Mouse (Mus musculus): ENCODE data around the gene Gm340.

The Gm340 gene

DNA sequence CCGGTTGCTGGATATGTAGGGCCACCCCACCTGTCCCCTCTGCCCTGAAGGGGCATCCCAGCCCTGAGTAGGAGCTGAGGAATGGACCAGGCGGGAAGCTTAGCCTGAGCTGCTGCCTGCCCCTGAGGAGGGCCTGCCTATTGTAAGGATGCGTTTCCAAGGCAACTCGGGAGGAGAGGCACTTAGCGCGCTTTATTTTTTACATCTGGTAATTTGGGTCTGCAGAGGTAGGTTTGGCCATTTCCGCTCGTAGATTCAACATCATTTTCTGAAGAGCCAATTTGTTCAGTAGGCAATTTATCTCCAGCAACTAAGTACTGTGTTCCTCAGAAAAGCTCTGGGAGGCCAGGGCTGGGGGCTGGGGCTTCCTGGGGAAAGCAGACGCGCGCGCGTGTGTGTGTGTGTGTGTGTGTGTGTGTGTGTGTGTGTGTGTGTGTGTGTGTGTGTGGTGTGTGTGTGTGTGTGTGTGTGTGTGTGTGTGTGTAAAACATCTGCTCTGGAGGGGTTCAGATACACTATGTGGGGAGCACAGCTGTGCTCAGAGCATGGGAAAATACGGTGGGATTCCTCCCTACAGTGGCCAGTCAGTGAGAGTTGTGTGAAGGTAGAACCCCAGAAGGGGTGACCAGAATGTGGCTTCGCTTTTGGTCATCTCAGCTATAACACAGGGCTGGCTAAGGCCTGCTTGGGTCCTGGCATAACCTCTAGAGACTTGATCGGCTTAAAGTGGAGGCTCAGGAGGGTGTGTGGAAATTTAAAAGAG, 31.3 kb downstream of the Gm340 start:
- no peak for DNase-seq (ENCODE audit: low read depth, low spot score)

DNA sequence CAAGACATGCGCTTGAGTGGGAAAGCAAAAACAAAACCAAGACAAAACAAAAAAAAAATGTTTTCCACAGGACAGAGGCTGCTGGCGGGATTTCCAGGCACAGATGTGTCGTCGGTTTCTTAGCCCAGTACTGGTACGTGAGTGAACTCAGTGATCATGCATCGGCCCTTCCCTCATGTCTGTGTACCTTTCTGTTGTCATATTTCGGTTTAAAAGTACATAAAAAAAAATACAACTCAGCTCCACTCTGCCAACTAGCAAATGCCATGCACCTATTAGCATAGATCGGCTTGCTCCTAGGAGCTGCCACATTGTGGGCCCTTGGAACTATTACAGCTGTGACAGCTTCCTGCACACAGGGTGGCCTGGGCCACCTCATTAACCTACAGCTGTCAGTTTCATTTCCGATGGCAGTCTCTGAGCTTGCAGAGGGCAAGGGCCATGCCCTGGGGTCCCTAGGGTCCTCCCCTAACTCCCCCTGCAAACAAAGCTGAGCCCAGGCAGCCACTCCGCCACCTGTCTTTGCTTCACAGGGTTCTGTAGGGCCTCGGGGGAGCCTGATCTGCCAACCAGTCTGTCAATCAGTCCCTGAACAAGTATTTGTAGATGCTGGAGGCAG, 33.5 kb downstream of the Gm340 start:
- DNase-seq (ENCODE audit: low read depth, low spot score) = no peak

DNA sequence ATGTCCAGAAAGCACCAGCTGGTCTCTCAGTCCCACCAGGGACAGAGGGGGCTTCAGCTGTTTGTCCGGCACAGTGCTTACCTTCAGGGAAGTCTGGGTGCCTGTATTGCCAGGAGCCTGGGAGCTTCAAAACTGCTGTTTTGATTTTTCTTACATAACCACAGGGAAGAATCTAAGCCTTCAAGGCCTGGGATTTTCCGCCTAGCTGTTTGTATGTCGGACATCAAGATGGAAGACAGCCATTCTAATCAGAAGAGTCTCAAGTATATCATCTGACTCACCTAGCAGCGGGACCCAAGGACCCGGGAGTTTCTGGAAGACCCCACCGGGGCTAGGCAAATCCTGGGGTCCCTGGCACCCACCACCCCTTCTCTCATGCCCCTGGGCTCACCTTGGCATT, 34.1 kb downstream of the Gm340 start:
- DNase-seq (ENCODE audit: low read depth, low spot score) = no peak

DNA sequence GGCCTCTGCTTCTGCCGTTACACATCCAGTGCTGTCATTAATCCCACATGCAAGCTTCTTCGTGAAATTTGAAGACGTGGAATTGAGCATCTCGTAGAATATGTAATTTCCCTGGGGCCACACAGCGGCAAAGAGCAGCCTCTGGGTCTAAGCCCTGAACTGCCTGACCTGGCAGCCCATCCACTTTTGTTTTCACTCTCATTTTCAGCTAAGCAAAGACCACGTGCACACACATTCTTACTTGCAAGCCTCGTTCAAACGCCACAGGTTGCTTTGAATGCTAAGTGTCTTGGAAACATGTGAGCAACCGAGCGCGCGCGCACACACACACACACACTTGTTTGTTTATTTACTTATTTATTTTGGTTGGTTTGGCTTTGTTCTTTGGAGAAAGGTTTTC, 34.9 kb downstream of the Gm340 start:
- no peak for DNase-seq (ENCODE audit: low read depth, low spot score)

DNA sequence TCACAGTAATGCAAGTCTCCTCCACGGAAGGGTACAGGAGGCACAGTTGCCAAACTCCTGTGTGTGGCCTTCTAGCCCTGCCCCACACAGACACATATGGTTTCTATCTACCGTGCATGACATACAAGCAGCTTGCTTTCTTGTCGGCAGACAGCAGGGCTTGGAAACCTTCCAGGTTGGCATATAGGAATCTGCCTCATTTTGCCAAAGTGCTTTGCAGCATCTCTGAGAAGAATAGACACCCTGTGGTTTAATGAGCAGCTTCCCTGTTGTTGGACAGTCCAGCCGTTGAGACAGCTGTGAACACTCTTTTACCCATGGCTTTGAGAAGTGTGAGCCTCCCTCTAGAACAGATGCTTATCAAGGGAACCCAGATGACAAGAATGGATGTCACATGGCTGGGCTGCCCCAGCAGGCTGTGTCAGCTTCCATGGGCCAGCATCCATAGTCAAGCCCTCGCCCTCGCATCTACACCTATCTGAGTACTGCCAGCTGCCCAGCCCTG, 36.0 kb downstream of the Gm340 start:
- DNase-seq (ENCODE audit: low read depth, low spot score) = no peak

DNA sequence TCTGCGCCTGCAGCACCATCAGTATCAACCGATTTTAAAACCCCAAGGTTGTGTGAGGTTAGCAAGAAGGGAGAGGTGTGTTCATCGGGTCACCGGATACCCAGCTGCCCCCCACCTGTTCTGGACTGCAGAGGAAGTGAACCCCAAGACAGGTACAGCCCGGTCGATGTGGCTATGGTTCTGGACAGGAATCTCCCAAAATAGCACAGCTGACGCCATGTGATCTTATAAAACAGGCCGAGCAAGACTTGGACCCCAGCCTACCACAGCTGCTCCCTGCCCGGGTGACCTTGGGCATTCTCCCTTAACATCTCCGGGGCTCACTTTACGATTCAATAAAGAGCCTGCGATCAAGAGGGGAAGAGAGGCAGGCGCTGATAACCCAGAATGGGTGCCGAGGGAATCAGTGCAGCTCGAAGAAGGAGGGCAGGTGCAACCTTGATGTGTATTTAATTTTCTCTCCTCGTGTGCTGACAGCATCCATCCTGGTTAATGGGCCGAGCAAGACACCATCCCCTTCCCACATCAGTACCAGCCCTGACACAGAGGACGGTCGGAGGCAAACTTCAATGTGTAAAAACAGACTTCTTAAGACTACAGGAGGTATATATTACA, 36.7 kb downstream of the Gm340 start:
- no peak for DNase-seq (ENCODE audit: low read depth, low spot score)

DNA sequence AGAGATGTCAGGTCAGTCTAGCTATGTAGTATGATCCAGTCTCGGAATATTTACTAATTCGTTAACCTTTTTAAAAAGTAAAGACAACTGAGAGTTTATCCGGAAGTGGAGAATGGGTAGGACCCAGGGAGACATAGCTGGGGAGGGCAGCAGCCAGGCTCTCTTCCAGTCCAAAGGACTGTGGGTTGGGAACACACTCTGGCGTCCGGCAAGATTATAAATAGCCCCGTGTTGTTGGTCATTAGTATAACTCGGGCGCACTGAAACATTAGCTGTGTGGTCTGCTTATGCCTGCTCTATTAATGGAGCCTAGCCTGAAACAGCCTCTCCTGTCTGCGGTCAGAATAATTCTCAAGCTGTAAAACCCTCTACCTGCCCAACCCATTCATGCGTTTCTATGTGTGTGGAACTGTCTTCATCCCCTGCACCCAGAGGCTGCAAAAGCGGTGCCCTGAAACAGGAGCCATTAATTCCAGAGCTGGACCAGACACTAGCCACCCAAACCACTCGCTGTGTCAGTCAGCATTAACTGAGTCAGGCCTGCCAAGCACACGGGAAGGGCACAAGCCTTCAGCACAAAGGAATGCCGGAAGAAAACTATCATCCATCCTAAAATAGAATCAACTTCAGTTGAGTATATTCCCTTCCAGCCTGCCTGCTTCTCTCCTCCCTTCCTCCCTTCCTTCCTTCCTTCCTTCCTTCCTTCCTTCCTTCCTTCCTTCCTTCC, 38.4 kb downstream of the Gm340 start:
- no peak for DNase-seq (ENCODE audit: low read depth, low spot score)

DNA sequence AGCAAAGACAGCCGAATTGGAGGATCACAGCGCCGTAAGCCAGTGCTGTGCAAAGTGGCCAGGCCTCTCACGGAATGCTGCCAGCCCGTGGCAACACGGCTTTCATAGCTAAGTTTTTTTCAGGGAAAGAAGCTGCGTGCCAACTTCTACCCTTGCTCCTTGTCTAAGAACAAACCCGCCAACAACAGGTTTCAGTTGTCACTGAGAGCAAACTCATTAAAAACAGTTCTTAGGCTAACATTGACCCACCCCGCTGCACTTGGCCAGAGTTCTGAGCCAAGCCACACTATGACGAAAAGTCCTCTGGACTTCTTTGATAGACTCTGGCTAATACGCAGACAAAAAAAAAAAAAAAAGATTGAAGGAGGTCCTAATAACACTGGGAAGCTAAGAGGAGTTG, 46.8 kb downstream of the Gm340 start:
- no peak for DNase-seq (ENCODE audit: low read depth, low spot score)

DNA sequence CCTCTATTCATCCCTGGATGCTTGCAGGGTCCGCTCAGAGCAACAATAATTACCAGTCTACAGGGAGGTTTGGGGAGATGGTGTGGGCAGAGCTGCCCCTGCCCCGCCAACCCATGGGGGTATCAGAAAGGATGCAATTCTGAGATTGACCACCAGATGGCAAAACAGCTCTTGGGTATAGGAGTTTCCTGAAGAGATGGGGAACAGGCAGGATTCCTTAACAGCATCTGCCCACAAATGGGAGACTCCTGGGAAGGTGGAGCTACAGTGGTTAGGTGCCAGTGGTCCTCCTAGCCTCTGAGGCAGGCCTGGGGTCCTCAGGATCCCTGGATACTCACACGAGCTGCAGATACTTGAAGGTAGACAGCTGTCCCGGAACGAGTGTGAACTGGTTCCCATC, 47.4 kb downstream of the Gm340 start:
- peak; percentile 59 for DNase-seq (ENCODE audit: low read depth, low spot score)

DNA sequence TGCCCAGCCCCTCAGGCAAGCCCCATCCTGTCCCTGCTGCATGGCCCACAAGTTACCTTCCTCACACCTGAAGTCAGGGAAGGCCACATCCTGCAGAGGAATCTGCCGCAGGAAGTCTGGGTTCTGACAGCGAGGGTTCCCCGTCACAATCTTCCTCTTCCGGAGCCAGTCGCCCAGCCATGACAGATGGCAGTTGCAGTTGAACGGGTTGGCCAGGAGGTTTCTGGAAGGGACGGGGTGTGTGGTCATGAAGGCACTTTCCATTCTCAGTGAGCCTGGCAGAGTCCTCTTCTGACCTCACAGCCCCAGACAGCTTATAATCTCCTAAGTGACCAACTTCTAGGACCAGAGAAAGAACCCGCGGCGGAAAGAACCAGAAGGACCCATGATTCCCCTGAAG, 51.9 kb downstream of the Gm340 start:
- no peak for DNase-seq (ENCODE audit: low read depth, low spot score)

DNA sequence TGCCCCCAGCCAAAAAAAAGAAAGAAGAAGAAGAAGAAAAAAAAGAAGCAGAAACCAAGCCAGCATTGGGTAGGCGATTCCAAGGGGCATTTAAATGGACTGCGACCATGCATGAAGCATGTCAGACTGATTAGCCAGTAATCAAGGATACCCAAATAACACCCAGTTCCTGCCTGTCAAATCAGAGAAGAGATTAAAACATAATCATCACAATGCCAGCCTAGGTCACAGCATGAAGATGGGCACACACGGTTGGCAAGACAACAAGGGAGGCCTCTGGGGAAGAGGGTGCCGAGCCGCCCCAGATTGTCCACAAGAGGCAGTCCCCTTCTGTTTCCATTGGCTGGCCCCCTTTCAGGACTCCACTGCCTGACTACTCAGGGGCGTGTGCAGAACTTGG, 52.8 kb downstream of the Gm340 start:
- no peak for DNase-seq (ENCODE audit: low read depth, low spot score)
